Comparison of ENCODE assay signal across 27 mouse cellular contexts in the genomic region with DNA sequence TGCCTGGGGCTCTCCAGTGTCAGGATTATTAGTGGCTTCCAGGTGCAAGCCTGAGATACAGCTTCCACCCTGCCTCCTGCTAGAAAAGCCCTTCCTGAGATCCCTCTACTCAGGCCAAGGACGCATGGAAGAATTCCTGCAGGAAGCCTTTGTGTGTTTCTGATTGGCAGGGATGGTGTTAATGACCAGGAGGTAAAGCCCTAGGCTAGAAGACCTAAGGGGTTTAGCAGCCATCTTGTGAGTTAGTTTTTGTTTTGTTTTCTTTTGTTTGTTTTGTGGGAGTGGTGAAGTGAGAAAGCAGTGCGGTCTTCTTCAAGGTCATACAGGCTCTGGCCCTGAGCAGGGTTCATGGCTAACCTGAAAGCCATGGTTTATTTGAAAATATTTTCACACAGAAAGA.
"Had no signal": no experiment of that assay in that cellular context is flagged by ENCODE, and none has a peak within 500 bp of the region (broad histone marks: within the 10 kb centered on the region; RNA-seq: fewer than 3 reads in every experiment).

No protein-coding gene starts in this region.

- H3K36me3 ChIP-seq: heart, embryonic 10.5 days; heart, embryonic 12.5 days; hindbrain, embryonic 10.5 days; hindbrain, embryonic 12.5 days; kidney, embryonic 15.5 days; liver, embryonic 13.5 days; liver, embryonic 15.5 days had no signal

- H3K27me3 ChIP-seq: heart, embryonic 12.5 days; hindbrain, embryonic 12.5 days; kidney, embryonic 15.5 days; liver, embryonic 13.5 days; liver, embryonic 15.5 days had no signal

- DNase-seq: gastrocnemius, adult 2 months; gastrocnemius, postnatal 10 days; gastrocnemius, postnatal 25 days; heart, adult 18-20 months; heart, postnatal 10 days; heart, postnatal 4 days; kidney, adult 11 months; kidney, adult 2 months; kidney, adult 9 months; kidney, postnatal 14 days; kidney, postnatal 36 days; layer of hippocampus, adult 9-11 months; liver; liver, embryonic 13.5 days had no signal

- H3K9ac ChIP-seq: hindbrain, embryonic 12.5 days; hindbrain, embryonic 14.5 days; kidney, embryonic 15.5 days; liver, embryonic 13.5 days; liver, embryonic 15.5 days had no signal

- H3K27ac ChIP-seq: gastrocnemius, adult 2 months; heart, embryonic 10.5 days; hindbrain, embryonic 10.5 days; hindbrain, embryonic 12.5 days; hindbrain, embryonic 14.5 days; kidney, embryonic 15.5 days; kidney, postnatal 0 days; left cerebral cortex, adult 2 months; liver, embryonic 13.5 days; liver, embryonic 15.5 days had no signal

- H3K9me3 ChIP-seq: heart, embryonic 10.5 days; heart, embryonic 12.5 days; hindbrain, embryonic 10.5 days; hindbrain, embryonic 12.5 days; kidney, embryonic 15.5 days; liver, embryonic 13.5 days; liver, embryonic 15.5 days had no signal

- H3K4me2 ChIP-seq: heart, embryonic 12.5 days; hindbrain, embryonic 12.5 days; hindbrain, embryonic 14.5 days; kidney, embryonic 15.5 days; liver, embryonic 11.5 days; liver, embryonic 13.5 days; liver, embryonic 15.5 days had no signal

- ATAC-seq: hindbrain, embryonic 16.5 days; inflammation-experienced regulatory T-cells, adult 6 months; intestine, embryonic 16.5 days had no signal

- H3K4me3 ChIP-seq: gastrocnemius, adult 2 months; heart, embryonic 10.5 days; heart, embryonic 12.5 days; hindbrain, embryonic 10.5 days; hindbrain, embryonic 12.5 days; kidney, embryonic 15.5 days; left cerebral cortex, adult 2 months; liver, embryonic 13.5 days; liver, embryonic 15.5 days had no signal

- H3K4me1 ChIP-seq: hindbrain, embryonic 12.5 days had no signal
